Mouse (Mus musculus) heart, postnatal 10 days (tissue): ENCODE measurements around the gene 2700097O09Rik. TPM values are rescaled to one million over a fixed set of nuclear protein-coding genes. Genes with fewer than 3 reads are reported as not detected.
"Not testable (repeated sequence)": the region's sequence is repeated elsewhere in the genome, so short reads cannot be mapped to it uniquely, and the experiment has no call there.

ENCODE experiments used
- DNase-seq, 2 experiments: peaks; one replicate each; pipeline ENCODE4 v3.0.0; 2021
- intact Hi-C: fragments of 180-260 bp; cut with DNase I; formaldehyde crosslinking; loops from one replicate; pipeline ENCODE4 v1.15.1; 2025
- total RNA-seq, 2 experiments: library from RNA; stranded (reverse); gene quantifications; 2 replicates each; pipeline ENCODE4 v1.2.3; 2021

The 2700097O09Rik gene
- total RNA-seq, 2 experiments from 2014 or later: 7.9 to 8.1 TPM

DNA sequence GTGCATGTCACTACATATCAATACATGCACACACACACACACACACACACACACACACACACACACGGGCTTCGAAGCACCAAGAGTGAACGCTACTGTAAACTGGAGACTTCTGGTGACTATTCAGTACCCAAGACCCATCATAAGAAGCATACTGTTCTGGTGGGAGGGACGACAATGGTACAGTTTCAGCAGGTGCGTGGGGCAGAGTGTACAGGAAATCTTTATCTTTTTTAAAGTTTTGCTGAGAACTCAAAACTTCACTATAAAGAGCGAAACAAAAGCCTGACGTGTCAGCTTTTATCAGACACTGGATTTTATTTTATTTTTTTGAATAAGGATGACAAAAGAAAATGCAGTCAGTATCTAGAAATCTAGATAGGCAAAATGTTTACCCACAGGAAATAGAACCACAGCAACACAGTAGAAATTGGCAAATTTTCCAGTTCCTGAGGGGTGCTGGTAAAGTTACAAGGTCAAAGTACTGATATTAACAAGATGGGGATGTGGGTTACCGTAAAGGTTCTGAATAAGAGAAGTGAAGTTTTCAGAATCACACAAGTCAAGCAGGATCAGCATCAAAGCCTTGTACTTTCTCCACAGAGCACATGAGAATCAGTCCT, 30.1 kb downstream of the 2700097O09Rik start:
- intact Hi-C loops: no loop called here
- DNase-seq: no peak

DNA sequence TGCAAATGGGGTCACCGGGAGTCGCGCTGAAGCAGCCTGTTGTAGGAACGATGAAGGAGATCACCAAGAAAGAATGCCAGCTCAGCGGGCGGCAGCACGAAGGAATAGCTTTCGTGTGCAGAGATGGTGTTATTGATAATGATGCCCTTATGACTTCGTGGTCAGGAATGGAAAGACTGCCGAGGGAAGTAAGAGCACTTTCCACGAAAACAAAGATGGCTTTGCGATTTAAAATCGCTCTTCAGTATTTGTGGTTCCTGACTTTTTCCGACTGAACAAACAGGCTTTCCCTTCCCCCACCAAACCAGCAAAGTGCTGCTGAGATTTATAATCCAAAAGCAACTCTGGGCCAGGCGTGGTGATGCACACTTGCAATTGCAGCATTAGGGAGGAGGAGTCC, 38.9 kb downstream of the 2700097O09Rik start:
- no peak for DNase-seq
- intact Hi-C loops: no loop called here

DNA sequence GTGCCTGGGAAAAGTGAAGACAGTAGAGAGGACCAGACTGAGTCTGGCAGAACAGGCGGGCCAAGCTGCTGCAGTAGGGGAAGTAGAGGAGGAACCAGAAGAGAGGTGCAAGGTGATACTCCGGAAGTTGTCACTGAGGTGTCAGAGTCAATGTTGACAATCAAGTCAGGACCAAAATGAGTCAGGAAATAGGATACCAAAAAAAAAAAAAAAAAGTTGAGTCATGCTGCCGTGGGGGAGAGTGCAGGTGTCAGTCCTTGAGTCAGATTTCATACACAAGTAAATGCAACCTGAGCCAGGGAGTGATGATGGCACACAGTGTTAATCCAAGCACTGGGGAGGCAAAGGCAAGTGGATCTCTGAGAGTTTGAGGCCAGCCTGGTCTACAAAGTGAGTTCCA, 52.8 kb downstream of the 2700097O09Rik start:
- no peak for DNase-seq
- intact Hi-C loops: no loop called here

DNA sequence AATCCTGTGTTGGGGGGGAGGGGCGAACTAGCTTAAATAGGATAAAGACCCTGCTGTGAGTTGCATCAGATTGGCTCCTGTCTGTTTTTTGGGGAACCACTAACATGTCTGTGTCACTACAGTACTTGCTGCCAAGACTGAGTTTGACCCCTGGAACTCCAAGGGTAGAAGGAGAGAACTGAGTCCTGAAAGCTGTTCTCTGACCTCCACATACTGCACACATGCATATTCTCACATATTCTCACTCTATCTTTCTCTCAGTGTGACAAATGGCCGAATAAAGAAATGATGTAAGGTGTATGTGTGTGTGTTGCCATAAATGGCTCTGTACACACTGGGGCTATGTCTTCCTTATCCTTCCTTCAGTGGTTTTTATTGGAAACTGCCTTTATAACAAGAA, 56.6 kb downstream of the 2700097O09Rik start:
- intact Hi-C loops: no loop called here

DNA sequence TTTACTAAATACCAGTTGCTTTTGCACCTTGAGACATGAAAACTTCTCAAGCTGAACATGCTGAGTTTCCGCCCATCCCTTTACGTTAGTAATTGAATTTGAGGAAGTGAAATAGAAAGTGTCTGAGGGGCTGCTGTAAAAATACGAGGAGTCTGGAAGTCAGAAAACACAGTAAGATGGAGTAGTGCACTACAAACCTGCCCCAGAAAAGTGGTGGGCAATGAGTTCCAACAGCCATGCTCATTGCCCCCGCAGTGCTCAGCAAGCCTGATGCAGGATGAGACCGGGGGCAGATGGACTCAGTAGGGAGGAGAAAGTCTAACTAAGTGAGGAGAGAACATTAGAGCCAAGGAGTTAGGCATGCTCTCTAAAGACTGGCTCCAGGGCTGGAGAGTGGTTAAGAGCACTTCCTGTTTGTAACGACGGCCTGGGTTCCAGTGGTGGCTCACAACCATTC, 60.5 kb downstream of the 2700097O09Rik start:
- no peak for DNase-seq
- intact Hi-C loops: no loop called here

More for the DNA sequence above, 56.6 kb downstream of the 2700097O09Rik start:
- no peak for DNase-seq

DNA sequence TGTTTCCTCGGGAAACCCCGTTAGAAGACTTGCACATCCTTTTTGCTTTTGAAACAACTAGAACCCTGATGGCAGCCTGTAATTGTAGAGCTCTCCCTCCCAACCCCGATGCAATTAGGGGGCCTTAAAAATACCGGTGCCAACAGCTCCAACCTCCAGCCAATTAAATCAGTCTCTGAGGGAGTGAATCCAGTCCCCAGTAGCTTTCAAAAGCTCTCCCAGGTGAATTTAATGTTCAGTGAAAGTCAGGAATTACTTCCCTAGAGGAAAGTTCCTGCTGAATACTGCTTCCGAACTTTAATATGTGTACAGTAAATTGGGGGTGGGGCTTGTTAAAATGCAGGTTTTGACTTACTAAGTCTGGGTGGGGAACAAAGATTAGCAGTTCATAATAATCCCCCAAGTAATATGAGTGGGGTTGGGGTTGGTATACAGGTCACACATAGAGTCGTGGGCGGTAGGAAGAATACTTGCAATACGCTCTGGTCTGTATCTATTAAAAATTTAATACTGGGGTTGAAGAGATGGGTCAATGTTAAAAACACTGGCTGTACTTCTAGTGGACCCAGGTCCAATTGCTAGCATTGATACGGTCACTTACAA, 62.7 kb downstream of the 2700097O09Rik start:
- no peak for DNase-seq
- intact Hi-C loops: no loop called here

DNA sequence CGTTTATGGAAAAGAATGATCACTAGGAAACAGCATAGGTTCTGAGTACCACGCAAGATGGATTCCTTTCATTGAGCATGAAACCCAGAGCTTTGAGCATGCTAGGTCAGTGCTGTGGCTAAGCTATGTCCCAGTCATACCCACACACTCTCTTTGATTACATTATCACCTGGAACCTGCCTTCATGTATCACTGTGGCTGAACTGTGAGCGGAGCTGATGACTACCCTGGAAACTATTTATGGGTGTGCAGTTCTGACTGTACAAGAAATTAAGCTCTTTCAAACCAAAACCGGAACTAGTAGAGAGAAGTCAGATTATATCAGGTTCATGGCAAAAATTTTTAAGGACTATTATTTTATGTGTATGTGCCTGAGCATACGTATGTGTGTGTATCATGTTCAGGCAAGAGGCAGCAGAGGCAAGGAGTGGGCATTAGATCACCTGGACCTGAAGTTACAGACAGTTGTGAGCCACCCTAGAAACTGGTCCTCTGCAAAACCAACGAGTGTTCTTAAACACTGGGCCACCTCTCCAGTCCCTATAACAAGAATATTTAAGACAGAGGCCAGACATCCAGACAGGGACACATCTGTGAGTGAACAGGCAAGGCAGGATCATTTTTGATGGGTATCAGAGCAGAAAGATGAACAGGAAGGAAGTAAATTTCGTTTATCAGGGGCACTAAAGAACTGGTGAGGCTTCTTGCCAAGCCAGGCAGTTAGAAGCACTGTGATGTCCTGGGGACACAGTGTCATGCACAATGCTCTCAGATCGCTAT, 63.4 kb downstream of the 2700097O09Rik start:
- intact Hi-C loops: no loop called here

DNA sequence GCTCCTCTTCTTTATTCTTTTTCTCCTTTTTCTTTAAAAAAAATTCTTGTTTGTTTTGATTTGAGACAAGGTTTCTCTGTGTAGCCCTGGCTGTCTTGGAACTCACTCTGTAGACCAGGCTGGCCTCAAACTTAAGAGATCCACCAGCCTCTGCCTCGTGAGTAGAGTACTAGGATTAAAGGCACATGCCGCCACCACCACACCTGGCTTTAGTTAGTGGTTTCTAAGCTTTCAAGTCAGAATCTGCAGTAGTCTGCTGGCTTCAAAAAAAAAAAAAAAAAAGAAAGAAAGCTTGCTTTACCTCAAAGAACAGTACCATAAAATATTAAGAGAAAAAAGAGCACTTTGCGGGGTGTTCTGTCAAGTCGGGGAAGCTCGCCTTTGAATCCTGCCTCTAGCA, 64.5 kb downstream of the 2700097O09Rik start:
- intact Hi-C loops: no loop called here
- DNase-seq: no peak

More for the DNA sequence above, 63.4 kb downstream of the 2700097O09Rik start:
- DNase-seq: no peak

DNA sequence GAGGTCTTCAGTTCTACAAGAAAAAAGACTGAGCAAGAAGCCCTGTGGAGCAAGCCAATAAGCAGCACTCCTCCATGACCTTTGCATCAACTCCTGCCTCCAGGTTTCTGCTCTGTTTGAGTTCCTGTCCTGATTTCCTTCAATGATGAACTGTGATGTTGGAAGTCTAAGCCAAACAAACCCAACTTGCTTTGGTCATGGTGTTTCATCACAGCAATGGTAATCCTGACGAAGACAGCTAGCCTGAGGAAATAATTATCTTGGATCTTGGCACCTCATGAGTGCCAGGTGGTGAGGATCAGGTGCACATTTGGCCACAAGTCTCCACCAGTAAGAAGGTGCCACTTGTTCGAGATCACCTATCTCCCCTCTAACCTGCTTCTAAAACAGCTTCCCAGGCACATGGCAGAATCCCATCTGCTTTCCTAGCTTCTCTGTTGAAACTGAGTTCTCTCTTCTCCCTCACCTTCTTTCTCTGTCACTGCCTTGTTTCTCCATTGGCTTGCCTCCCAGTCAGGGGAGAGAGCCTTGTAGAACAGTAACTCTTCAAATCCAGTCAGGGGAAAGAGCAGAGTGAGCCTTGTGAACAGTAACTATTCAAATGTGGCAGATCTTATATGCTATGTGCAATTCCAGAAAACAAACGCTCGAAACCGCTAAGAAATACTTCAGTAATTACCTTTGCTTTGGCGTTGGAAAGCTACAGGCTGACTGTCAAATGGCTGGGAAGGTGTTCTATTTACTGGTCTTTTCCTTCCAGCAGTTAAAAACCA, 66.1 kb downstream of the 2700097O09Rik start, which contains the start of gene Baz1a:
TSS of gene Baz1a (minus strand) at position 723 of the 773 bp plus-strand sequence.
- no peak for DNase-seq
- intact Hi-C loops: no loop called here

DNA sequence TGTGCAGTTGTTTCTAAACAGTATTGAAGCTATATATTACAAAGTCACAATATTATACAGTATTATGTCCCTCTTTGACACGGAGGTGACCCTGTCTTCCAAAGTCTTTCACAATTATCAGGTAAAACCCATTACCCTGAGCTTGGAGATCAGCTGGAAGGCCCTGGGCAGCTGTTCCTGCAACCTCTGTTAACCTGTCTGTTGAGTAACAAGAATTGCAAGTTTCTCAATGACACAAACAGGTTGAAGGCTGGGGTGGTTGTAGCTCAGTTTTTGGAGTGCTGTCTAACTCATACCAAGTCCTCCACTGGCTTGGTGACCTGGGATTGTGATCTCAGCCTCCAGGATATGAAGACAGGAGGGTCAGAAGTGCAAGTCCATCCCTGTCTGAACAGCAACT, 66.9 kb downstream of the 2700097O09Rik start:
- no peak for DNase-seq
- intact Hi-C loops: no loop called here

DNA sequence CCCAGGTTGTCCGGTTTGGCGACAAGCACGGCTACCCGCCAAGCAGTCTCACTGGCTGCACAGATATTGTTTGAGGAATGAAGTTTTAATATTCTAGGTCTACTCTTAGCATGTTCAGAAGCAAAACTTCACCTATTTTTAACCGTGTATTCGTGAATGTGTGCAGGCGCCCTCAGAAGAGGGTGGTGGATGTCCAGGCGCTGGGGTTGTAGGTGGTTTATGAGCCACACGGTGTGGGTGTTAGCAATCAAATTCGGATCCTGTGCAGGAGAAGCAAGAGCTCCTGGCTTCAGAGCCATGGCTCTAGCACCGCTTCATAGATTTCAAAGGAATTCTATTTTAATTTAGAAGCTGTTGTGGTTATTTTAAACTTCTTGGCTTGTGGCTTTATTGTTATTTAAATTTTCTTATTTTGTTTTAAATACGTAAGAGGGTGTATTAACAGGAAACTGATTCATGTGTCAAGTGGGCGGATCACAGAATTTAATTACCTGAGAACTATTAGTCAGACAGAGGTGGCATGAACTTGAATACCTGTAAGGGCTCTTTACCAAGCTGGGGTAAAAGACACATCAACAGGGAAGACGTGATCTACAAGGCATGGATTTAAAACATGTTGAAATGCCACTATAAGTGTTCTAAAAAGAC, 72.4 kb downstream of the 2700097O09Rik start:
- intact Hi-C loops: no loop called here
- no peak for DNase-seq

DNA sequence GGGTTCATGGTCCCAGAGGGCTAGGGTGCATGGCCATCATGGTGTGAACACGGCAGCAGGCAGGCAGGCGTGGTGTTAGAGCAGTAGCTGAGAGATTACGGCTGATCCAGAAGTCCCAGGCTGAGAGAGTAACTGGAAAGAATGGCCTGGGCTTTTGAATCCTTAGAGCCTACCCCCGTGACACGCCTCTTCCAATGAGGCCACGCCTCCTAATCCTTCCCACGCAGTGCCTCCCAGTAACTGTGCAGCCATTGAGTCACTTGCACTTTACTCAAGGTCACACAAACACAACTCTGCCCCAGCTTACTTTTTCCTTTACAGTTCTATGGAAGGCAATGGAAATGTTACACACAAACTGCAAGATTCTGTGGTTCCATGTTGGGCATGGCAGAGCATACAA, 73.8 kb downstream of the 2700097O09Rik start:
- intact Hi-C loops: no loop called here

DNA sequence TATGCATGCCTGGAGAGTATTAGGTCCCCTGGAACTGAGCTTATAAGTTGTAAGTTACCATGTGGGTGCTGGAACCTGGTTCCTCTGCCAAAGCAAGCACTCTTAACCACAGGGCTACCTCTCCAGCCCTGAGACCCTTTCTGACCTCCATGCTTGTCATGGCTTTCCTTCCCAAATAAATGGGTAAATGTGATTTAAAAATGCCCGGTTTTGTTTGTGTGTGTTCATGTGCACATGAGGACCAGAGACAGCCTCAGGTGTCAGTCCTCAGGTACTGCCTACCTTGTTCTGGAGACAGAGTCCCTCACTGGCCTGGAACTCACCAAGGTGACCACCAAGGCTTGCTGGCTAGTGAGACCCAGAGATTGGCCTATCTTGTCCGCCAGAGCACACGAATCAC, 75.5 kb downstream of the 2700097O09Rik start:
- intact Hi-C loops: no loop called here
- DNase-seq: no peak

More for the DNA sequence above, 73.8 kb downstream of the 2700097O09Rik start:
- DNase-seq: no peak

DNA sequence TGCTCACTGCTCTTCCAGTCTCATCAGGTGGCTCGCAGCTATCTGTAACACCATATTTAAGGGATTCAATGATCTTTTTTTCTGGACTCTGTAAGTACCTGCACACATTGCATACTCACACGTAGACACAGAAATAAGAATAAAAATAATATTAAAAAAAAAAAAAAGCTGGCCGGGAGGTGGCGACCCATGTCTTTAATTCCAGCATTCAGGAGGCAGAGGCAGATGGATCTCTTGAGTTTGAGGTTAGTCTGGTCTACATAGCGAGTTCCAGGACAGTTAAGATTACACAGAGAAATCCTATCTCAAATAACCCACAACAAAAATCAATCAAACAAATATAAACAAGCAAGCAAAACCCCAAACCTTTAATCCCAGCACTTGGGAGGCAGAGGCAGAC, 76.1 kb downstream of the 2700097O09Rik start:
- intact Hi-C loops: no loop called here

DNA sequence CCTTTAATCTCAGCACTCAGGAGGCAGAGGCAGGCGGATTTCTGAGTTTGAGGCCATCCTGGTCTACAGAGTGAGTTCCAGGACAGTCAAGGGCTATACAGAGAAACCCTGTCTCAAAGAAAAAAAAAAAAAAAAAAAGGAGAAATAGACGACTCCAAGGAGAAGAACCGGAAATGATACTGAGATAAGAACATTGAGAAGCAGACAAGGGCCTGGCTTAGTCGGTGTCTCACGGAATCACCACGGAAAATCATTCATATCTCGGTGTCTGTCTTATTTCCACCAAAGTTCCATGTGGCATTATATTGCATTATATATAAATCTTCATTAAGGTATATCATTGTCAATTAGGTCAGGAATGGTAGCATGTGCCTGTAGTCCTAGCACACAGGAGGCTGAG, 77.4 kb downstream of the 2700097O09Rik start:
- DNase-seq, intact Hi-C loops: not testable (repeated sequence)

More for the DNA sequence above, 76.1 kb downstream of the 2700097O09Rik start:
- no peak for DNase-seq

DNA sequence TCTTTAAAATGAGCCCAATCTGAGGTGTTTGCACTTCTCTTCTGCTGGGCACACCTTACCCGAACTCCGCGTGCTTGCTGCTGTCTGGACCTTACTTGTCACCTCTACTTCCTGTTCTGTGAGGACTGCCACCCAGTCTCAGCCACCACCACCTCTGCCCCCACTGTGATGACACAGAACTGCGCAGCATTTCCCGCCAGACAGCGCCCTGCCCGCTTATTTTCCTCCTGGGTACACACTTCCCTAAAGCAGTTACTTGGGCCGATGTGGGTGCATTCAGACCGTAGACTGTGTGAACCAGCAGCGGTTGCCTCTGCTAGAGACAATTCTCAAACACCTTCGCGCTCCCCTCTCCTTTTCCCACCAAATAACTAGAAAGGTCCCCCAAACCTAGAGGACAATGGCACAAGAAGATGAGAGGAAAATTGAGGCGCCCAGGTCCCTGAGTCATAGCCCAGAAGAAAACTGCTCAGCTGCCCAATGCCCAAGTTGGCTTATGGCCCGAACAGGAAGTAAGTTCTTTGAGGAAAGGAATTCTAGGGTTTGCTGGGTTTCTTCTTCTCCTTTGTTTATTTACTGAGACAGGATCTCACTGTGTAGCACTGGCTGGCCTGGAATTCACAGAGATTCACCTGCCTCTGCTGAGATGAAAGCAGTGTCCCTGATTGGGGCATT, 80.8 kb downstream of the 2700097O09Rik start:
- intact Hi-C loops: no loop called here
- DNase-seq: peak; percentile 18 to 20

DNA sequence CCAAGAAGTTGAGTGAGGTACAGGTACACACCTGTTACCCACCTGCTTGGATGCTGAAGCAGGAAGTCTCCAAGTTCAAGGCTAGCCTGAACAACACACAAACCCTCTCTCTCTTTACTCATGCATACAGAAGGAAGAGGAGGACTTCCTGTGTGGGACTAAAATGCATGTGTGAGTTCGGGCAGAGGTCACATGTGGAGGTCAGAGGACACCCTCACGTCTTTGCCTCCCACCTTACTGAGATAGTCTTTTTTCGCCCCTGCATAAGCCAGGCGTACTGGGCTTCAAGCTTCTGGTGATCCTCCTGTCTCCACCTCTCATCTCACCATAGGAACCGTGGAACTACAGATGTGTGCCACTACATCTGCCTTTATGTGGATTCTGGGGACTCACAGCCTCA, 81.5 kb downstream of the 2700097O09Rik start:
- intact Hi-C loops: no loop called here
- no peak for DNase-seq

DNA sequence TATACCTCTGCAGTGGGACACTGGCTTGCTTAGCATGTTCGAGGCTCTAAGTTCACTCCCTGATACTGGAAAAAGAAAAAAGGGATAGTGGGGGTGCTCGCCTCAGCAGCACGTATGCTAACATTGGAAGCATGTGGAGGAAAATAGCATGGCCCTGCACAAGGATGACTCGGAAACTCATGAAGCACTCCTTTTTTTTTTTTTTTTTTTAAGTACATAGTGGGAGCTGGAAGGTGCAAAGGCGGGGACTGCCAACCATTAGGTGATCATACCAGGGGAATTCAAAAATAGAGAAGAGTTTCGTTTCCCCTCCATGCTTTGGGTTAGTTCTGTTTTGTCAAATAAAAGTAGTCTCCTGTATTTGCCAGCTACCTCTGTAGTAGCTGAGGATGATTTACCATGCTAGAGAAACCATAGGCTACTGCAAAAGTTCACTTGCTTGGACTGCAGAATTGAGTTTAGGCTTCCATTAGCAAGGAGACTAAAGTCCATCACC, 82.9 kb downstream of the 2700097O09Rik start:
- intact Hi-C loops: no loop called here
- DNase-seq: no peak

DNA sequence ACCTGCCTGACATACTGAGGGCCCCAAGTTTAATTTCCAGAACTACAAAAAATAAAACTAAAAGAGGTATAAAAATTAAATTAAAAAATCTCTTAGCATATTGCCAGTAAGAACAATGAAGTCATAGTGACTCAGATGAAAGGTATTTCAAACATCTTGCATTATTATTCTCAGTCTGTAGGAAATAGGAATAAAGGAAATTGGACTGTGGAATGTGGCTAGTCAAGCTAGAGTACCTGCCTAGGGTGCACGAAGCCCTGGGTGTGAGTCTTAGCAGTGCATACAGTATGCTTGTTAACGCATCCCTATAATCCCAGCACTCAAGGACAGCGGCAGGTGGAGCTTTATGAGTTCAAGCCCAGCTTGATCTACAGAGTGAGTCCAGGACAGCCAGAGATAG, 83.9 kb downstream of the 2700097O09Rik start:
- DNase-seq: no peak
- intact Hi-C loops: no loop called here
